Mouse (Mus musculus) right cerebral cortex, postnatal 10 days (tissue): ENCODE results near the gene Pde8b.
A peak's percentile ranks its signal among the peaks of the same experiment; 100 is the strongest.
"Not testable (repeated sequence)": the region's sequence is repeated elsewhere in the genome, so short reads cannot be mapped to it uniquely, and the experiment has no call there.

Experiments
- DNase-seq, 2 experiments: peaks; one replicate each; pipeline ENCODE4 v3.0.0; 2021; ENCODE audit warnings: low spot score in 2 of 2

The Pde8b gene

GRCm38 (mm10) chr13:95221882-95222568, 28.1 kb downstream of the Pde8b start:
- peak; percentile 45 to 53 for DNase-seq

- not testable (repeated sequence) for DNase-seq
These were observed 34.4 kb downstream of the Pde8b start for GRCm38 (mm10) chr13:95215661-95216170.

- no peak for DNase-seq
These were observed 37.8 kb downstream of the Pde8b start for GRCm38 (mm10) chr13:95212320-95212719.

GRCm38 (mm10) chr13:95207301-95207700, 42.8 kb downstream of the Pde8b start:
- not testable (repeated sequence) for DNase-seq

- no peak for DNase-seq
These were observed 47.9 kb downstream of the Pde8b start for GRCm38 (mm10) chr13:95202151-95202758.

- DNase-seq = no peak
These were observed 49.3 kb downstream of the Pde8b start for GRCm38 (mm10) chr13:95200817-95201216.

GRCm38 (mm10) chr13:95200036-95200435, 50.1 kb downstream of the Pde8b start:
- DNase-seq = no peak

- DNase-seq = peak in 1 of 2 experiments; percentile 50
These were observed 53.9 kb downstream of the Pde8b start for GRCm38 (mm10) chr13:95196106-95196705.

- no peak for DNase-seq
These were observed 58.2 kb downstream of the Pde8b start for GRCm38 (mm10) chr13:95191951-95192350.

- no peak for DNase-seq
These were observed 61.0 kb downstream of the Pde8b start for GRCm38 (mm10) chr13:95189111-95189510.

- DNase-seq = peak in 1 of 2 experiments; percentile 17
These were observed 62.9 kb downstream of the Pde8b start for GRCm38 (mm10) chr13:95187153-95187665.

GRCm38 (mm10) chr13:95186741-95187035, 63.4 kb downstream of the Pde8b start:
- peak in 1 of 2 experiments; percentile 12 for DNase-seq

GRCm38 (mm10) chr13:95185891-95186740, 64.0 kb downstream of the Pde8b start:
- peak in 1 of 2 experiments; percentile 18 for DNase-seq

GRCm38 (mm10) chr13:95183686-95184085, 66.5 kb downstream of the Pde8b start:
- no peak for DNase-seq

GRCm38 (mm10) chr13:95180208-95180607, 69.9 kb downstream of the Pde8b start:
- no peak for DNase-seq

GRCm38 (mm10) chr13:95177326-95177725, 72.8 kb downstream of the Pde8b start:
- DNase-seq = peak; percentile 54 to 61

- DNase-seq = no peak
These were observed 73.7 kb downstream of the Pde8b start for GRCm38 (mm10) chr13:95176399-95176798.

- peak; percentile 54 to 57 for DNase-seq
These were observed 75.9 kb downstream of the Pde8b start for GRCm38 (mm10) chr13:95174253-95174652.

GRCm38 (mm10) chr13:95172346-95172745, 77.8 kb downstream of the Pde8b start:
- DNase-seq = peak in 1 of 2 experiments; percentile 34

- no peak for DNase-seq
These were observed 89.9 kb downstream of the Pde8b start for GRCm38 (mm10) chr13:95160211-95160610.

- peak; percentile 35 to 54 for DNase-seq
These were observed 91.2 kb downstream of the Pde8b start for GRCm38 (mm10) chr13:95158986-95159385.

- no peak for DNase-seq
These were observed 105.4 kb downstream of the Pde8b start for GRCm38 (mm10) chr13:95144746-95145145.
